Mouse (Mus musculus) midbrain, embryonic 11.5 days (tissue): ENCODE data around the gene Trap1. TPM values are rescaled to one million over a fixed set of nuclear protein-coding genes. Genes with fewer than 3 reads are reported as not detected.
"Not testable (repeated sequence)": the region's sequence is repeated elsewhere in the genome, so short reads cannot be mapped to it uniquely, and the experiment has no call there.

Experiments used
- ATAC-seq: fragments of 200-750 bp; cut with Nextera tagmentation; 2 replicates; pipeline ENCODE4 v1.8.0; 2017; ENCODE audit warnings: moderate TSS enrichment, moderate library complexity; ENCODE audit not compliant: low FRiP score
- DNase-seq: peaks from one replicate; pipeline ENCODE4 v3.0.0; 2015; ENCODE audit warnings: low spot score; ENCODE audit errors: missing footprints
- H3K27ac ChIP-seq: fragments of 300-500 bp; sonication (generic); 2 replicates; pipeline ENCODE4 v1.5.1; 2014; ENCODE audit warnings: low read depth, low read length
- H3K27me3 ChIP-seq: fragments of 300-500 bp; sonication (generic); 2 replicates; pipeline ENCODE4 v1.6.1; 2014; ENCODE audit warnings: mild to moderate bottlenecking, low read length, moderate library complexity, mixed read lengths; ENCODE audit not compliant: control insufficient read depth, insufficient read depth
- H3K36me3 ChIP-seq: fragments of 300-500 bp; sonication (generic); 2 replicates; pipeline ENCODE4 v1.6.1; 2014; ENCODE audit warnings: mild to moderate bottlenecking, low read length, moderate library complexity, mixed read lengths; ENCODE audit not compliant: control insufficient read depth, insufficient read depth
- H3K4me1 ChIP-seq: fragments of 300-500 bp; sonication (generic); 2 replicates; pipeline ENCODE4 v1.6.1; 2014; ENCODE audit warnings: low read length; ENCODE audit not compliant: control insufficient read depth, insufficient read depth
- H3K4me2 ChIP-seq: fragments of 300-500 bp; sonication (generic); 2 replicates; pipeline ENCODE4 v1.6.1; 2014; ENCODE audit warnings: mild to moderate bottlenecking, moderate library complexity
- H3K4me3 ChIP-seq: fragments of 300-500 bp; sonication (generic); 2 replicates; pipeline ENCODE4 v1.5.1; 2014; ENCODE audit warnings: low read depth, low read length
- H3K9ac ChIP-seq: fragments of 300-500 bp; sonication (generic); 2 replicates; pipeline ENCODE4 v1.6.1; 2014; ENCODE audit warnings: low read length
- H3K9me3 ChIP-seq: fragments of 300-500 bp; sonication (generic); 2 replicates; pipeline ENCODE4 v1.6.1; 2016; ENCODE audit warnings: low read length; ENCODE audit not compliant: control insufficient read depth
- WGBS: fragments of 180-500 bp; shearing (Covaris S2); extraction: QIAGEN DNeasy Blood & Tissue Kit; methylation state at CpG from one replicate; pipeline ENCODE4 v1.1.7; 2014; 5-methylcytosine and 5-hydroxymethylcytosine counted together
- polyA plus RNA-seq: library from polyadenylated mRNA; unstranded; fragments of >200 nt; fragmentation: Nextera tagmentation; extraction: Ambion mirVana; gene quantifications from 2 replicates; pipeline ENCODE4 v1.2.1, GENCODE M21; 2014

The Trap1 gene
- polyA plus RNA-seq, 1 experiment from 2014 or later: 74.5 TPM

DNA sequence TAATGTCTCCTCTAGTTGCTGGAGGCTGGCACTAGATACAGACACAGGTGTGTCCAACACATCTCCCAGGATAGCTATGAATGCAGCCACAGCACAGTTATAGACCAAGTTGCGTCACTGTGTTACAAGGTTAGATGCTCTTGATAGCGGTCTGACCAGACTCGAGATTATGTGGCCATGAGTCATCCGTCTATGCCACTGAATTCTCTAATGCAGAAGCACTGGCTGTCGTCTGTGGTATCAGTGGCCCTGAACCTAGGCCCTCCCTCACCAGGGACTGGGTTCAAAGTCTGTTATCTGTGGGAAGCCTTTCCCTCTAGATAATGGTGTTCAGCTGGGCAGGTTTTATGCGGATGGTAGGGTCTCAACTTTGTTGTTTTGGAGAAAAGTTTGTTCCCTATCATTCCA, 45.3 kb downstream of the Trap1 start:
- H3K9me3 ChIP-seq: no peaks in the 10 kb centered on the region
- peaks cover under 1% of the 10 kb centered on the region; the same call in 1 of the 2 replicates for H3K36me3 ChIP-seq
- H3K27ac ChIP-seq: no peak overlapping the region
- H3K4me1 ChIP-seq: peaks cover 2% of the 10 kb centered on the region; the same call in 1 of the 2 replicates
- DNase-seq (no peak), ATAC-seq (no peak)
- 89% methylated on average over 6 of the region's 6 CpGs for WGBS
- no peak overlapping the region for H3K9ac ChIP-seq
- no peak overlapping the region for H3K4me2 ChIP-seq
- no peak overlapping the region for H3K4me3 ChIP-seq
- no peaks in the 10 kb centered on the region for H3K27me3 ChIP-seq

DNA sequence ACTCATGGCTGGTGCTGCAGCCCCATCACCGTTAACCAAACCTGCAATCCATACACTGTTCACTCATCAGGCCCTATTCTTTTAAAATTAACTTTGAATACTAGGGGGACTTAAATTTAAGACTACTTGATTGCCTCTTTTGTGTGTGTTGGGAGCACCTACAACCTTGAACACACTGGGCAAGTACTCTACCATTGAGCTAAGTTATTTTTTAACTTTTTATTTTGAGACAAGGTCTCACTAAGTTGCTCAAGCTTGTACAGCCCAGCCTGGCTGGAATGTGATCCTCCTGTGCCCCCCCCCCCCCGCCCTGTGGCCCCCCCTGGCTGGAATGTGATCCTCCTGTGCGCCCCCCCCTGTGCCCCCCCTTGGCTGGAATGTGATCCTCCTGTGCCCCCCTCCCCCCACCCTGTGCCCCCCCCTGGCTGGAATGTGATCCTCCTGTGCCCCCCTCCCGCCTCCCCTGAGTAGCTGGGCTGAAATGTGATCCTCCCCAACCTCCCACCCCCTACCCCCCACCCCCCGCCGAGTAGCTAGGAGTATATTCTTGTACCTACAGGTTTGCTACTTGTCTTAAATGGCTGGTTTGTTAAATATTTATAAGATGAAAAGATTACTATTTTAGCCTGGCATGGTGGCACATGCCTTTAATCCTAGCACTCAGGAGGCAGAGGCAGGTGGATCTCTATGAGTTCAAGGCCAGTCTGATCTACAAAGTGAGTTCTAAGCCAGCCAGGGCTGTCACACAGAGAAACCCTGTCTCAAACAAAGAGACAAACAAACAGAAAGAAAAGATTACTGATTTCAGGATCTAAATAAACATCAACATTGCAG, 46.0 kb downstream of the Trap1 start:
- H3K4me1 ChIP-seq: peaks cover 2% of the 10 kb centered on the region; the same call in 1 of the 2 replicates
- WGBS: 74% methylated on average over 6 of the region's 6 CpGs
- no peak overlapping the region for H3K27ac ChIP-seq
- H3K36me3 ChIP-seq: no peaks in the 10 kb centered on the region
- no peak overlapping the region for H3K9ac ChIP-seq
- H3K4me2 ChIP-seq: no peak overlapping the region
- H3K27me3 ChIP-seq: no peaks in the 10 kb centered on the region
- DNase-seq: no peak
- H3K9me3 ChIP-seq: no peaks in the 10 kb centered on the region
- ATAC-seq: no peak
- no peak overlapping the region for H3K4me3 ChIP-seq

DNA sequence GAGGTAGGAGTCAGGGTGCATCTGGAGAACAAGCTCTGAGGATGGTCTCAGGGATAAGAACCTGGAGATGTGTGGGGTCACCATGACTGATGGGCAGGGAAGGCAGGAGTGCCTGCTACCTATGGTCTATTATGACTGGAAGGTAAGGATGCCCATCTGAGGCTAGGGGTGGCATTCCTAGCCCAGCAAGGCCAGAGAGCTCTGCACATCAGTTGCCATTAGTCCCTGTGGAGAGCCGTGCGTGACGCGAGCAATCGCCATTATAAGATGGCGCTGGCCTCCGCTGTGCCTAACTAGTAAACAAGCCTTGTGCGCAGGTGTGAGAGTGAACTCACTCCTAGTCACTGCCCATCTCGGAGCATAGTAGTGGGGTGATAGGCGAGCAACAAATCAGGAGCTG, 47.1 kb downstream of the Trap1 start:
- Histone ChIP-seq H3K9ac (no peak overlapping the region), H3K36me3 (no peaks in the 10 kb centered on the region), H3K27ac (no peak overlapping the region), H3K4me1 (peaks cover 2% of the 10 kb centered on the region; the same call in 1 of the 2 replicates), H3K27me3 (no peaks in the 10 kb centered on the region), H3K4me3 (no peak overlapping the region), H3K4me2 (no peak overlapping the region), H3K9me3 (no peaks in the 10 kb centered on the region)
- DNase-seq (no peak), ATAC-seq (no peak)
- 95% methylated on average over 10 of the region's 10 CpGs for WGBS

DNA sequence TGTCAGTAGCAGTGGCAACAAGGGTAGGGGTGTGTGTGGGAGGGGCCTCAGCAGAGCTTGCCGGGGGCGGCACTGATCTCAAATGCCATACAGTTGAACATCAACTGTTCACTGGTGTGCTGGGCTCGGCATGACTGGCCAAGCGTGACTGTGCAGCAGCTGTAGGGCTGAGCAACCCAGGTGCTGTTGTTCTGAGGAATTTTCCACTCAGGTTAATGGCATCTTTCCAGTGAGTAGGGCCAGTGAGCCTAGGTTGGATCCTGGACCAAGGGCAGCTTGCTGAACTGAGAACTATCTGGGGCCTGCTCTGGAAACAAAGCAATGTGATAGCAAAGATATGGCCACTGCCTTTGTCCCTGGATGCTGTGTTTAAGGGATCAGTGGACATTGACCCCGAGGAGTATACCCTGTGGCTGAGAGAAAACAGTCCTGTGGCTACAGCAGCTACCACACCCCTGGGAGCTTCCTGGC, 48.2 kb downstream of the Trap1 start:
- H3K9me3 ChIP-seq: no peaks in the 10 kb centered on the region
- peaks cover 2% of the 10 kb centered on the region; the same call in 1 of the 2 replicates for H3K4me1 ChIP-seq
- no peak overlapping the region for H3K27ac ChIP-seq
- no peaks in the 10 kb centered on the region for H3K27me3 ChIP-seq
- no peak for ATAC-seq
- WGBS: 74% methylated on average over 5 of the region's 5 CpGs
- H3K36me3 ChIP-seq: no peaks in the 10 kb centered on the region
- H3K4me3 ChIP-seq: no peak overlapping the region
- H3K4me2 ChIP-seq: no peak overlapping the region
- no peak overlapping the region for H3K9ac ChIP-seq
- no peak for DNase-seq

DNA sequence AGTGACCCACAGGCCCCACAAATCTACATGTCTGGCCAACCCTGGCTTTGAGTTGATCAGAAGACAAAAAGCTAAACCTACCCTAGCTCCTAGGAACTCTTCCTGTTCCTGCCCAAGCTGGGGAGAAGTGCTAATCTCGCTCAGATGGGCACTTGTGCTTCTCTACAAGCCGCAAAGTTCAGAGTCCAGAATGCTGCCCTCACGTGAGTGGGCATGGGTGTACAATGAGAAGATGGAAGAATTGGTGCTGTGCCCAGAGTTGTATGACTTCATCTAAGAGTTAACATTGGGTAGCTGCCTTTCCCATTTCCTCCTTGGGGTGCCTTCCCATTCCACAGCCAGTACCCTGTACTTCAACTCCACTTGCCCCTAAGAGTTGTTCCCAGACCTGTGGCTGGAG, 50.4 kb downstream of the Trap1 start:
- Histone ChIP-seq H3K36me3 (no peaks in the 10 kb centered on the region), H3K4me3 (no peak overlapping the region), H3K27me3 (no peaks in the 10 kb centered on the region), H3K9me3 (no peaks in the 10 kb centered on the region), H3K4me2 (no peak overlapping the region), H3K4me1 (no peaks in the 10 kb centered on the region), H3K9ac (no peak overlapping the region), H3K27ac (no peak overlapping the region)
- 86% methylated on average over 3 of the region's 3 CpGs for WGBS
- ATAC-seq (no peak), DNase-seq (no peak)

DNA sequence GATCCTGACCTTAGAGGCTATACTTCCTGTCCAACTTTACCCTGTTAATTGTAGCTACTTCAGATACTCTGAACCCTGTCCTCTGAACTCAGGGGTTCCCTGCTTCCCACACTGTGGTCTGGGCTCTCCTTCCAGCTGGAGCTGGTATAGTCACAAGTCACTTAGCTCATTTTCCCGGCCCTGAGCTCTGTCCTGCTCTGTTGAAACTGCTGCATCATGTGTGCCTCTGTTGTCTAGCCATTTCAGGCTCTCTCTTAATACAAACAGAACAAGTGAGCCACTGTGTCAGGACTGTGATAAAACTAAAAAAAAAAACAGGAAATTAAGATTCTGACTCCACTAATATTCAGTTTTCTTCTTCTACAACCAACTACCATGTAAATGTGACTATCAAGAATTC, 51.0 kb downstream of the Trap1 start:
- no peak overlapping the region for H3K4me3 ChIP-seq
- WGBS: 78% methylated on average over 1 of the region's 1 CpGs
- H3K4me1 ChIP-seq: no peaks in the 10 kb centered on the region
- DNase-seq (no peak), ATAC-seq (no peak)
- H3K27ac ChIP-seq: no peak overlapping the region
- H3K9ac ChIP-seq: no peak overlapping the region
- H3K4me2 ChIP-seq: no peak overlapping the region
- H3K36me3 ChIP-seq: no peaks in the 10 kb centered on the region
- H3K9me3 ChIP-seq: no peaks in the 10 kb centered on the region
- H3K27me3 ChIP-seq: no peaks in the 10 kb centered on the region

DNA sequence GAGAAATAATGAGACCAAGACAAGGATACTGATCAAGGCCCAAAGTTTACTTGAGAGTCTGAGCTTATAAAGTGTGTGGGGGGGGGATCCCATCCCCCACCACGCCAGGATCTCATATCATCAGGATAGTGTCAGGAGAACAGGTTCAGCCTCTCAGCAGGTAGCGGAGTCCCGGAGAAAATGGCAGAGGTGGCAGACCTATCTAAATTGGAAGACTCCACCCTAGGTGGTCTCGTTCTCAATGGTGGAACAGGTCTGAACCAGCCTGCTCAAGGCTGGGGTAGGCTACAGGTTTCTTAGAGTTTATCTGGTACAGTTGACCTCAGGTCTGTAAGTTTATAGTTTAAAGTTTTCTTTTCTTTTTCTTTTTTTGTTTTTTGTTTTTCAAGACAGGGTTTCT, 54.9 kb downstream of the Trap1 start:
- Histone ChIP-seq H3K4me3 (no peak overlapping the region), H3K27me3 (no peaks in the 10 kb centered on the region), H3K27ac (no peak overlapping the region), H3K9me3 (no peaks in the 10 kb centered on the region), H3K4me1 (no peaks in the 10 kb centered on the region), H3K4me2 (no peak overlapping the region), H3K36me3 (no peaks in the 10 kb centered on the region), H3K9ac (no peak overlapping the region)
- no peak for DNase-seq
- ATAC-seq: no peak
- 80% methylated on average over 4 of the region's 4 CpGs for WGBS

DNA sequence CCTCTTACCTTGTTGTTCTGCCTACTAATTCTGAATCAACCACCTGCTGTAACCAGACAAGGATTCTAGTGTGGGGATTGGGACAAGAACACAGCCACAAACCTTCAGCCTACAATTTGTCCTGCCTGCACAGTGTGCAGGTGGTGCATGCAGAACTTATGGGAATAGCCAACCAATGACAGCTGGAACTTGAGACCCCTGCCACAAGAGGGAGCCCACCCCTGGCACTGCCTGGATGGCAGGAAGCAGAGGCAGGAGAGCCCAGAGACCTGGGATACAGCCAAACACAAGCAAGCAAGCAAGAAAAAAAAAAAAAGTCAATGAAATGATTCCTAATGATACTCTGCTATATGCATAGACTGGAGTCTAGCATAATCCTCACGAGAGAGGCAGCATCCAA, 56.4 kb downstream of the Trap1 start:
- Histone ChIP-seq H3K4me1 (no peaks in the 10 kb centered on the region), H3K4me2 (no peak overlapping the region), H3K36me3 (no peaks in the 10 kb centered on the region), H3K4me3 (no peak overlapping the region), H3K9me3 (no peaks in the 10 kb centered on the region), H3K27ac (no peak overlapping the region), H3K27me3 (no peaks in the 10 kb centered on the region), H3K9ac (no peak overlapping the region)
- 73% methylated on average over 1 of the region's 1 CpGs for WGBS
- DNase-seq (no peak), ATAC-seq (no peak)

DNA sequence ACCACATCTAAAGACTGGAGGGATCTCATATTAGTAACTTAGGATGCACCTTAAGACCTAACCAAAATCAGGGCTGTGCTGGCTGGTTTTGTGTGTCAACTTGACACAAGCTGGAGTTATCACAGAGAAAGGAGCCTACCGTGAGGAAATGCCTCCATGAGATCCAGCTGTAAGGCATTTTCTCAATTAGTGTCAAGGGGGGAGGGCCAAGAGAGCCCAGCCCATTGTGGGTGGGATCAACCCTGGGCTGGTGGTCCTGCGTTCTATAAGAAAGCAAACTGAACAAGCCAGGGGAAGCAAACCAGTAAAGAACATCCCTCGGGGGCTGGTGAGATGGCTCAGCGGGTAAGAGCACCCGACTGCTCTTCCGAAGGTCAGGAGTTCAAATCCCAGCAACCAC, 60.2 kb downstream of the Trap1 start:
- not testable (repeated sequence) for H3K4me3 ChIP-seq, H3K27ac ChIP-seq, H3K36me3 ChIP-seq, H3K27me3 ChIP-seq, ATAC-seq, H3K4me1 ChIP-seq, H3K4me2 ChIP-seq, H3K9ac ChIP-seq, H3K9me3 ChIP-seq, DNase-seq
- WGBS: 77% methylated on average over 6 of the region's 6 CpGs
